Mouse (Mus musculus): ENCODE data around the gene Jam3. TPM values are rescaled to one million over a fixed set of nuclear protein-coding genes. Genes with fewer than 3 reads are reported as not detected.

Jam3 gene
- polyA plus RNA-seq, 1 experiment, result 2.5 TPM

GRCm38 (mm10) chr9:27192761-27193591 lies 37.8 kb upstream of the Jam3 start:
- Histone ChIP-seq H3K4me3 (ENCODE audit: control insufficient read depth, insufficient read depth, low read length) (no peak overlapping the region), H3K27ac (ENCODE audit: control insufficient read depth, insufficient read depth, low read length) (no peak overlapping the region), H3K27me3 (ENCODE audit: control insufficient read depth, insufficient read depth, low read length) (no peaks in the 10 kb centered on the region), H3K36me3 (ENCODE audit: control insufficient read depth, insufficient read depth, low read length) (no peaks in the 10 kb centered on the region), H3K4me1 (replicated peaks; ENCODE audit: control insufficient read depth, insufficient read depth, low read length) (peaks cover 7% of the 10 kb centered on the region)
- WGBS, result 19% methylated on average over 10 of the region's 10 CpGs
- TF ChIP-seq POLR2A (IDR thresholded peaks at IDR 0.05; ENCODE audit: control insufficient read depth, extremely low read depth, insufficient read depth, low read length, poor library complexity) (no peak), CTCF (IDR thresholded peaks at IDR 0.05; ENCODE audit: borderline replicate concordance, control insufficient read depth, extremely low read depth, insufficient read depth, low read length, poor library complexity) (no peak)
- DNase-seq, result no peak

DNA sequence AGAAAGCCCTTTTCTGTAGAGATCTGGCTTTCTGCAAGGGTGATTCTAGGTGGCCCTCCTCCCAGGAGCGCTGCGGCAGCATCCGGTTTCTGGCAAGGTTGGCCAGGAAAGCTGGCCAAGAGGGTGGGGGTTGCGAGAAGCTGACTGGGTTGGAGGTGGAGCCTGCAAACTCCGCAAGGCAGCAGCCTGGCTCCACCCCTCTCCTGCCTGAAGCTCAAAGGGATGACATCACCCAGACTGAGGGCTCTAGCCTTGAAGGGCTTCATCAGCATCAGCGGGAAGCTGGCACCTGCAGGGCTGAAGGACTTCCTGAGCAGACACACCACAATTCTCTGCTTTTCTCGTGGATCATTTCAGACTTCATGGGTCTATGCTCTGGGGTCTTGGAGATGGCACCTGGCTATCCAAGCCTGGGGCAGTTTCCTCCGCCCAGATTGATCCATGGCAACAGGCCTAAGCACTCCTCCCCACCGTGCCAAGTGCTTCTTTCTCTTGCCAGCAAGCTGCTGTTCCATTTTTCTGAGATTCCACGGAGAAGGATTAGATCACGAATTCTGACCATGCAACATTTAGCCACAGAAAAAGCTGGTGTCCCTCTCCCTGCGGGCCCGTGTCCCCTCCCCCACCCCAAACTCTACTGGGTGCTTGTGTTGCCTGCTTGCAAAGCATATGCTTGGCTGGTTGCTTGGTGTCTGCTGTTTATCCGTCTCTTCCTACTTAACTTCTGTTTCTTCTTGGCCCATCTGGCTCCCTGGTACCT lies 37.0 kb upstream of the Jam3 start:
- Histone ChIP-seq H3K4me1 (replicated peaks; ENCODE audit: control insufficient read depth, insufficient read depth, low read length) (peaks cover 7% of the 10 kb centered on the region), H3K36me3 (ENCODE audit: control insufficient read depth, insufficient read depth, low read length) (no peaks in the 10 kb centered on the region), H3K27me3 (ENCODE audit: control insufficient read depth, insufficient read depth, low read length) (no peaks in the 10 kb centered on the region), H3K4me3 (ENCODE audit: control insufficient read depth, insufficient read depth, low read length) (no peak overlapping the region), H3K27ac (ENCODE audit: control insufficient read depth, insufficient read depth, low read length) (no peak overlapping the region)
- WGBS, result 12% methylated on average over 14 of the region's 14 CpGs
- DNase-seq, result peak; percentile 31
- no peak for TF ChIP-seq POLR2A (IDR thresholded peaks at IDR 0.05; ENCODE audit: control insufficient read depth, extremely low read depth, insufficient read depth, low read length, poor library complexity)
- TF ChIP-seq CTCF (IDR thresholded peaks at IDR 0.05; ENCODE audit: borderline replicate concordance, control insufficient read depth, extremely low read depth, insufficient read depth, low read length, poor library complexity), result no peak

DNA sequence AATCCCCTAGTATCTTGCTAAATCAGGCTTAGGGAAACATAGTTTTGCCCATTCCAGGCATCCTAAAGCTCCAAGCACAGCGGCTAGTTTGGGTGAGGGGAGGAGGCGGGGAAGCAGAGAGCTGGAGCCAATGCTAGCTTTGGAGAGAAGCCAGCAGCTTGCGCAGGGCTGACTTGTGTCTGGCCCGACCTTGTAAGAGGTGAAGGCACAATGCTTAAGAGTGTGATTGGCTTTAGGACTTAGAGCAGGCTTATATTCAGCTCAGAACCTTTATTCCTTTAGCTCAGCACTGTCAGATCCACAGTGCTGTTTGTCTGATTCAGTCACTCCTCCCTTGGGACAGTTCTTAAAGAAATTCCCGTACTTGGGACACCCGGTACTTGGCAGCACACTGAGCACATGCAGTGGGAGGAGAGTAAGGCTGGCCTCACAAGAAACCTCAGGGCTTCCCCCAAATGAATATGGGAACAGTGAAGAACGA lies 36.3 kb upstream of the Jam3 start:
- Histone ChIP-seq H3K4me1 (replicated peaks; ENCODE audit: control insufficient read depth, insufficient read depth, low read length) (peaks cover 7% of the 10 kb centered on the region), H3K4me3 (ENCODE audit: control insufficient read depth, insufficient read depth, low read length) (no peak overlapping the region), H3K27me3 (ENCODE audit: control insufficient read depth, insufficient read depth, low read length) (no peaks in the 10 kb centered on the region), H3K27ac (ENCODE audit: control insufficient read depth, insufficient read depth, low read length) (no peak overlapping the region), H3K36me3 (ENCODE audit: control insufficient read depth, insufficient read depth, low read length) (no peaks in the 10 kb centered on the region)
- no peak for DNase-seq
- no peak for TF ChIP-seq POLR2A (IDR thresholded peaks at IDR 0.05; ENCODE audit: control insufficient read depth, extremely low read depth, insufficient read depth, low read length, poor library complexity)
- no peak for TF ChIP-seq CTCF (IDR thresholded peaks at IDR 0.05; ENCODE audit: borderline replicate concordance, control insufficient read depth, extremely low read depth, insufficient read depth, low read length, poor library complexity)
- 20% methylated on average over 7 of the region's 7 CpGs for WGBS

GRCm38 (mm10) chr9:27190461-27190860 lies 35.2 kb upstream of the Jam3 start:
- Histone ChIP-seq H3K4me3 (ENCODE audit: control insufficient read depth, insufficient read depth, low read length) (no peak overlapping the region), H3K27ac (ENCODE audit: control insufficient read depth, insufficient read depth, low read length) (no peak overlapping the region), H3K27me3 (ENCODE audit: control insufficient read depth, insufficient read depth, low read length) (no peaks in the 10 kb centered on the region), H3K4me1 (replicated peaks; ENCODE audit: control insufficient read depth, insufficient read depth, low read length) (peaks cover 7% of the 10 kb centered on the region), H3K36me3 (ENCODE audit: control insufficient read depth, insufficient read depth, low read length) (no peaks in the 10 kb centered on the region)
- no peak for DNase-seq
- TF ChIP-seq POLR2A (IDR thresholded peaks at IDR 0.05; ENCODE audit: control insufficient read depth, extremely low read depth, insufficient read depth, low read length, poor library complexity) (no peak), CTCF (IDR thresholded peaks at IDR 0.05; ENCODE audit: borderline replicate concordance, control insufficient read depth, extremely low read depth, insufficient read depth, low read length, poor library complexity) (no peak)
- WGBS, result 93% methylated on average over 8 of the region's 8 CpGs

DNA sequence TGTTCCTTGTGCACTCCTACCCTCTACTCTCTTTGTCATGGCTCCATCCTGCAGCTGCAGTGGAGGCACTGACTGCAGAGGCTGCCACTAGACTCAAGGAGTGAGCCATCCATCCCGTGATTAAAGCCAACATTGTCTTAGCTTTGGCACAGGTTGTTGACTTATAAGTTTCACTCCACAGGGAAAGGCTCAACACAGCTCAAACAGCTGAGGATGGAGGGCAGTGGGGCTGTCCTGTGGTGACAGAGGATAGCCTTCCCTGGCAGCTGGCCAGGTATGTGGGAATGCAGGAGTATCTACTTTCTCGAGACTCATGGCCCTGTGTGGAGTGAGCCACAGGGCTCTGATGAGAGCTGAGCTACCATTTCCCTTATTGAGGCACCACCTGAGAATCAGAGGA lies 34.1 kb upstream of the Jam3 start:
- no peak for DNase-seq
- H3K4me3 ChIP-seq (ENCODE audit: control insufficient read depth, insufficient read depth, low read length), result no peak overlapping the region
- H3K27ac ChIP-seq (ENCODE audit: control insufficient read depth, insufficient read depth, low read length), result no peak overlapping the region
- H3K4me1 ChIP-seq (replicated peaks; ENCODE audit: control insufficient read depth, insufficient read depth, low read length), result peaks cover 7% of the 10 kb centered on the region
- H3K36me3 ChIP-seq (ENCODE audit: control insufficient read depth, insufficient read depth, low read length), result no peaks in the 10 kb centered on the region
- TF ChIP-seq CTCF (IDR thresholded peaks at IDR 0.05; ENCODE audit: borderline replicate concordance, control insufficient read depth, extremely low read depth, insufficient read depth, low read length, poor library complexity) (no peak), POLR2A (IDR thresholded peaks at IDR 0.05; ENCODE audit: control insufficient read depth, extremely low read depth, insufficient read depth, low read length, poor library complexity) (no peak)
- WGBS, result 68% methylated on average over 2 of the region's 2 CpGs
- H3K27me3 ChIP-seq (ENCODE audit: control insufficient read depth, insufficient read depth, low read length), result no peaks in the 10 kb centered on the region

GRCm38 (mm10) chr9:27188677-27189241 lies 33.5 kb upstream of the Jam3 start:
- WGBS, result 96% methylated on average over 7 of the region's 7 CpGs
- no peak for TF ChIP-seq POLR2A (IDR thresholded peaks at IDR 0.05; ENCODE audit: control insufficient read depth, extremely low read depth, insufficient read depth, low read length, poor library complexity)
- TF ChIP-seq CTCF (IDR thresholded peaks at IDR 0.05; ENCODE audit: borderline replicate concordance, control insufficient read depth, extremely low read depth, insufficient read depth, low read length, poor library complexity), result no peak
- no peak for DNase-seq
- no peaks in the 10 kb centered on the region for H3K36me3 ChIP-seq (ENCODE audit: control insufficient read depth, insufficient read depth, low read length)
- no peak overlapping the region for H3K4me3 ChIP-seq (ENCODE audit: control insufficient read depth, insufficient read depth, low read length)
- H3K27me3 ChIP-seq (ENCODE audit: control insufficient read depth, insufficient read depth, low read length), result no peaks in the 10 kb centered on the region
- H3K4me1 ChIP-seq (replicated peaks; ENCODE audit: control insufficient read depth, insufficient read depth, low read length), result peaks cover 7% of the 10 kb centered on the region
- no peak overlapping the region for H3K27ac ChIP-seq (ENCODE audit: control insufficient read depth, insufficient read depth, low read length)
